In genomic region chr2:6526825-6527224, GRCm38 (mm10) we compare ENCODE assay signal across 22 mouse cellular contexts.
DNase-seq lines count a peak whose midpoint lies in the region; ATAC-seq and TF ChIP-seq lines count a peak whose summit lies in the region.
"Had no signal": no experiment of that assay in that cellular context is flagged by ENCODE, and none has a peak within 500 bp of the region (broad histone marks: within the 10 kb centered on the region; RNA-seq: fewer than 3 reads in every experiment).

No protein-coding gene starts in this region.

- no peaks in the 10 kb centered on the region for H3K36me3 ChIP-seq in embryonic facial prominence, embryonic 14.5 days (ENCODE audit: control insufficient read depth, insufficient read depth, low read length)
- H3K36me3 ChIP-seq in embryonic facial prominence, embryonic 10.5 days (replicated peaks): no peaks in the 10 kb centered on the region
- H3K36me3 ChIP-seq in hindbrain, embryonic 13.5 days: no peaks in the 10 kb centered on the region
- H3K36me3 ChIP-seq in hindbrain, embryonic 14.5 days (replicated peaks; ENCODE audit: control insufficient read depth, insufficient read depth): no peaks in the 10 kb centered on the region
- no peaks in the 10 kb centered on the region for H3K36me3 ChIP-seq in midbrain, embryonic 13.5 days
- H3K36me3 ChIP-seq in midbrain, embryonic 10.5 days: no peaks in the 10 kb centered on the region
- H3K36me3 ChIP-seq in hindbrain, postnatal 0 days (ENCODE audit: insufficient read depth, low read length): no peaks in the 10 kb centered on the region
- H3K36me3 ChIP-seq: embryonic facial prominence, embryonic 13.5 days; midbrain, embryonic 12.5 days had no signal

- no peak for DNase-seq in embryonic facial prominence, embryonic 14.5 days (ENCODE audit: low spot score)
- no peak for DNase-seq in embryonic facial prominence, embryonic 10.5 days (ENCODE audit: low spot score)
- DNase-seq in hindbrain, embryonic 14.5 days (ENCODE audit: low spot score): no peak
- DNase-seq in midbrain, embryonic 10.5 days (ENCODE audit: low spot score): no peak
- no peak for DNase-seq in hindbrain, postnatal 0 days (ENCODE audit: low spot score)
- DNase-seq in T-cell, adult 2 months (ENCODE audit: low spot score): no peak
- DNase-seq: adrenal gland, postnatal 10 days; cerebellum, adult 9-11 months; gastrocnemius, postnatal 25 days; kidney, adult 8-10 months; kidney, postnatal 4 days; layer of hippocampus, adult 9-11 months; left cerebral cortex, postnatal 4 days; liver, postnatal 0 days; lung, postnatal 36 days; retina, postnatal 1 day; thymus, postnatal 25 days had no signal

- no peak overlapping the region for H3K4me2 ChIP-seq in embryonic facial prominence, embryonic 14.5 days (ENCODE audit: low read depth, low read length)
- no peak overlapping the region for H3K4me2 ChIP-seq in hindbrain, embryonic 13.5 days
- H3K4me2 ChIP-seq in hindbrain, embryonic 14.5 days (replicated peaks): no peak overlapping the region
- no peak overlapping the region for H3K4me2 ChIP-seq in midbrain, embryonic 13.5 days (replicated peaks)
- H3K4me2 ChIP-seq in hindbrain, postnatal 0 days (ENCODE audit: low read depth, low read length): no peak overlapping the region
- H3K4me2 ChIP-seq: embryonic facial prominence, embryonic 13.5 days; midbrain, embryonic 12.5 days had no signal

- no peak for TF ChIP-seq CTCF in hindbrain, postnatal 0 days (IDR thresholded peaks at IDR 0.05; ENCODE audit: low read depth)

- no peak overlapping the region for H3K9ac ChIP-seq in embryonic facial prominence, embryonic 14.5 days (ENCODE audit: low read depth, low read length)
- no peak overlapping the region for H3K9ac ChIP-seq in hindbrain, embryonic 13.5 days
- no peak overlapping the region for H3K9ac ChIP-seq in hindbrain, embryonic 14.5 days
- no peak overlapping the region for H3K9ac ChIP-seq in midbrain, embryonic 13.5 days (replicated peaks)
- no peak overlapping the region for H3K9ac ChIP-seq in hindbrain, postnatal 0 days (replicated peaks; ENCODE audit: low read length)
- H3K9ac ChIP-seq: embryonic facial prominence, embryonic 13.5 days; liver, postnatal 0 days; midbrain, embryonic 12.5 days had no signal

- no peaks in the 10 kb centered on the region for H3K4me1 ChIP-seq in embryonic facial prominence, embryonic 14.5 days (ENCODE audit: control insufficient read depth, insufficient read depth, low read length)
- peaks cover 5% of the 10 kb centered on the region; the same call in 1 of the 2 replicates for H3K4me1 ChIP-seq in embryonic facial prominence, embryonic 10.5 days
- H3K4me1 ChIP-seq in hindbrain, embryonic 13.5 days (replicated peaks): no peaks in the 10 kb centered on the region
- no peaks in the 10 kb centered on the region for H3K4me1 ChIP-seq in hindbrain, embryonic 14.5 days (replicated peaks; ENCODE audit: control insufficient read depth, insufficient read depth, low read length)
- H3K4me1 ChIP-seq in midbrain, embryonic 13.5 days (replicated peaks): no peaks in the 10 kb centered on the region
- H3K4me1 ChIP-seq in midbrain, embryonic 10.5 days: no peaks in the 10 kb centered on the region
- no peaks in the 10 kb centered on the region for H3K4me1 ChIP-seq in hindbrain, postnatal 0 days (ENCODE audit: insufficient read depth, low read length)
- H3K4me1 ChIP-seq: embryonic facial prominence, embryonic 13.5 days; midbrain, embryonic 12.5 days had no signal

- WGBS in embryonic facial prominence, embryonic 14.5 days: 74% methylated on average over 11 of the region's 11 CpGs
- 88% methylated on average over 11 of the region's 11 CpGs for WGBS in embryonic facial prominence, embryonic 10.5 days
- WGBS in hindbrain, embryonic 13.5 days: 76% methylated on average over 11 of the region's 11 CpGs
- 79% methylated on average over 11 of the region's 11 CpGs for WGBS in hindbrain, embryonic 14.5 days
- 81% methylated on average over 11 of the region's 11 CpGs for whole genome bisulfite sequencing in midbrain, embryonic 13.5 days
- whole genome bisulfite sequencing in midbrain, embryonic 10.5 days: 89% methylated on average over 11 of the region's 11 CpGs
- 66% methylated on average over 11 of the region's 11 CpGs for WGBS in hindbrain, postnatal 0 days

- H3K27ac ChIP-seq in embryonic facial prominence, embryonic 14.5 days (replicated peaks; ENCODE audit: low read depth, low read length): no peak overlapping the region
- no peak overlapping the region for H3K27ac ChIP-seq in embryonic facial prominence, embryonic 10.5 days (replicated peaks)
- peak overlapping the region; percentile 5; the same call in 1 of the 2 replicates for H3K27ac ChIP-seq in hindbrain, embryonic 13.5 days
- no peak overlapping the region for H3K27ac ChIP-seq in hindbrain, embryonic 14.5 days
- no peak overlapping the region for H3K27ac ChIP-seq in midbrain, embryonic 13.5 days
- H3K27ac ChIP-seq in midbrain, embryonic 10.5 days (replicated peaks): no peak overlapping the region
- H3K27ac ChIP-seq in hindbrain, postnatal 0 days: no peak overlapping the region
- H3K27ac ChIP-seq: embryonic facial prominence, embryonic 13.5 days; left cerebral cortex, adult 2 months; midbrain, embryonic 12.5 days had no signal

- ATAC-seq in embryonic facial prominence, embryonic 14.5 days (ENCODE audit: low read depth): peak; percentile 55; the same call in 1 of the 2 replicates
- peak; percentile 52; the same call in 1 of the 2 replicates for ATAC-seq in hindbrain, embryonic 13.5 days (ENCODE audit: low FRiP score)
- ATAC-seq in hindbrain, embryonic 14.5 days (ENCODE audit: low FRiP score): no peak
- peak; percentile 48; the same call in 1 of the 2 replicates for ATAC-seq in midbrain, embryonic 13.5 days
- 0 out of 2 replicates have a peak, but pooled peaks have one; percentile 27 for ATAC-seq in hindbrain, postnatal 0 days
- ATAC-seq: liver, postnatal 0 days had no signal

- H3K4me3 ChIP-seq in embryonic facial prominence, embryonic 14.5 days (ENCODE audit: low read depth, low read length): no peak overlapping the region
- H3K4me3 ChIP-seq in embryonic facial prominence, embryonic 10.5 days: no peak overlapping the region
- H3K4me3 ChIP-seq in hindbrain, embryonic 13.5 days: no peak overlapping the region
- no peak overlapping the region for H3K4me3 ChIP-seq in hindbrain, embryonic 14.5 days (replicated peaks; ENCODE audit: low read length)
- no peak overlapping the region for H3K4me3 ChIP-seq in midbrain, embryonic 13.5 days (replicated peaks)
- H3K4me3 ChIP-seq in midbrain, embryonic 10.5 days: no peak overlapping the region
- no peak overlapping the region for H3K4me3 ChIP-seq in hindbrain, postnatal 0 days (ENCODE audit: low read length)
- H3K4me3 ChIP-seq: embryonic facial prominence, embryonic 13.5 days; left cerebral cortex, adult 2 months; midbrain, embryonic 12.5 days had no signal

- H3K9me3 ChIP-seq in embryonic facial prominence, embryonic 14.5 days (ENCODE audit: control insufficient read depth, low read length): no peaks in the 10 kb centered on the region
- H3K9me3 ChIP-seq in embryonic facial prominence, embryonic 10.5 days: no peaks in the 10 kb centered on the region
- no peaks in the 10 kb centered on the region for H3K9me3 ChIP-seq in hindbrain, embryonic 13.5 days
- H3K9me3 ChIP-seq in hindbrain, embryonic 14.5 days (ENCODE audit: control insufficient read depth, low read length): no peaks in the 10 kb centered on the region
- H3K9me3 ChIP-seq in midbrain, embryonic 13.5 days: no peaks in the 10 kb centered on the region
- H3K9me3 ChIP-seq in midbrain, embryonic 10.5 days (replicated peaks): no peaks in the 10 kb centered on the region
- no peaks in the 10 kb centered on the region for H3K9me3 ChIP-seq in hindbrain, postnatal 0 days (ENCODE audit: low read length)
- H3K9me3 ChIP-seq: embryonic facial prominence, embryonic 13.5 days; midbrain, embryonic 12.5 days had no signal

- H3K27me3 ChIP-seq in embryonic facial prominence, embryonic 14.5 days (replicated peaks; ENCODE audit: control insufficient read depth, insufficient read depth, low read length): no peaks in the 10 kb centered on the region
- H3K27me3 ChIP-seq in embryonic facial prominence, embryonic 10.5 days (replicated peaks; ENCODE audit: low read depth, poor library complexity, severe bottlenecking): no peaks in the 10 kb centered on the region
- H3K27me3 ChIP-seq in hindbrain, embryonic 13.5 days: no peaks in the 10 kb centered on the region
- no peaks in the 10 kb centered on the region for H3K27me3 ChIP-seq in hindbrain, embryonic 14.5 days (ENCODE audit: control insufficient read depth, insufficient read depth, low read length)
- H3K27me3 ChIP-seq in midbrain, embryonic 13.5 days: no peaks in the 10 kb centered on the region
- no peaks in the 10 kb centered on the region for H3K27me3 ChIP-seq in midbrain, embryonic 10.5 days (ENCODE audit: low read depth, poor library complexity, severe bottlenecking)
- no peaks in the 10 kb centered on the region for H3K27me3 ChIP-seq in hindbrain, postnatal 0 days (ENCODE audit: insufficient read depth, low read length)
- H3K27me3 ChIP-seq: embryonic facial prominence, embryonic 13.5 days; midbrain, embryonic 12.5 days had no signal
